Mouse (Mus musculus) urinary bladder, adult 2 months (tissue): ENCODE measurements around the gene Zfp940. TPM values are rescaled to one million over a fixed set of nuclear protein-coding genes. Genes with fewer than 3 reads are reported as not detected.
"Not testable (repeated sequence)": the region's sequence is repeated elsewhere in the genome, so short reads cannot be mapped to it uniquely, and the experiment has no call there.

Experiments
- DNase-seq: peaks from one replicate; pipeline ENCODE4 v3.0.0; 2022; ENCODE audit warnings: low spot score
- polyA plus RNA-seq: library from polyadenylated mRNA; depleted of rRNA; stranded (reverse); fragments of >200 nt; gene quantifications from 2 replicates; pipeline ENCODE4 v1.2.3, GENCODE M21; 2012; rRNA removed

The Zfp940 gene
- polyA plus RNA-seq = 1.1 and 1.4 TPM in 2 replicates

DNA sequence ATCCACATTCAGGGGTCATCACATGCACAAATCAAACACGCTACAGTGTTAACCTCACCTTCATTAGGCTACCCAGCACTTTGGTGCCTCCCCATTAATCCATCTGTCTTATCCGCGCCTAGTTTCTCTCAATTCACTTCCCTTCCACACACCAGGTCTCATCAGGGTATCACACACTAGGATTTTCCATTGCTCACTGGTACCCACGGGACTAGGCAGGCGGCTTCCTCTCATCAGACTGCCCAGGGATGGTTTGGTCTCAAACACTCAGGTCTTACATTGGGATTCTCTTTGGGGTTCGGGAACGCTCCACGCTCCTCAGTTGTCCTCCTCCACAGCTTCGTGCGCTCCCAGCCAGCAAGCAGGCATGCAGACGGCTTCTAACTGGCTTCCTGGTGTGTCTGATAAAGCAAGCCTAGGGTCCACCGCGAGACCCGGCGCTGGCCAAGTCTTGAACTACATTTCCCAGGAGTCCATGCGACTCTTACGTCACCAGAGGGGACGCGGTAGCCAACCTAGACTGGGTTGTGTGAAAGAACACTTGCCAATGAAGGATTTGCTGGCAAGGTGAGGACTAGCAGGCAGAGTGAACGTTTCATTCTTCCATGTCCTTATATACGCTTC lies at the start of gene Zfp940:
Zfp940 (minus strand) TSS at position 451 of the 624 bp plus-strand sequence.
- peak; percentile 48 for DNase-seq

- no peak for DNase-seq
Measured at GRCm38 (mm10) chr7:29898351-29898750, 44.9 kb upstream of the Zfp940 start.

- DNase-seq = no peak
Measured at GRCm38 (mm10) chr7:29892756-29893155, 39.3 kb upstream of the Zfp940 start.

DNA sequence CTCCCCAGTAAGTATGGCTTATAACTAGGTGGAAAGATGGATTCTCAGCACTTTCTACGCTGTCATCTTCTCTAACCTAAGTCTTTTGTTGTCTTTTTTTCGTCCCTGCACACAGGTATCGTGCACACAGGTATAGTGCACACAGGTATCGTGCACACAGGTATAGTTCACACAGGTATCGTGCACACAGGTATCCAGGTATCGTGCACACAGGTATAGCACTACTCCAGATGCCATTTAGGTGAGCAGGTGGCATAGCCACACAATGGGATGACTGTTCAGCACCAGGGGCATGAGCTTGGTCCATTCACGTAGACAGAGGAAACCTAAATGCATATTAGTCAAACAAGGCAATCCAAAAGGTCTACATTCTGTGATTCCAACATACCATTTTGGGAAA lies 37.0 kb upstream of the Zfp940 start:
- no peak for DNase-seq

- DNase-seq = no peak
Measured at GRCm38 (mm10) chr7:29880916-29881315, 27.4 kb upstream of the Zfp940 start.

DNA sequence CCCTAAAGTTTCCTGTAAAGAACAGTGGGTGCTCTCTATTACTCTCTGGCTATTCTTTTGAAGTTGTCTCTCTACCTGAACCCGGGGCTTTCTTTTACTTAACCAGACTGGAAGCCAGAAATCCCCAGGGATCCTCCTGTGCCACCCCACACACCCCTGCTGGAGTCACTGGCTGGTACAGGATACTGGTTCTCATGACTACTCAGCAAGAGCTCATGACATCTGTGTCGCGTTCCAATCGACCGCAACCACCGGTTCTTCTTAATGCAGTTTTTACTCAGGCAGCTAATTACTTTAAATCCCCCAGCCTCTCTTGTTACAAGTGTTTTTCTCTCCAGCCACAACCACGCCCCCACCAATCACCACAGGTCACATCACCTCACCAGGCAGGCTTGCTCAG lies 26.6 kb upstream of the Zfp940 start:
- no peak for DNase-seq

- DNase-seq = not testable (repeated sequence)
Measured at GRCm38 (mm10) chr7:29877561-29877960, 24.1 kb upstream of the Zfp940 start.

DNA sequence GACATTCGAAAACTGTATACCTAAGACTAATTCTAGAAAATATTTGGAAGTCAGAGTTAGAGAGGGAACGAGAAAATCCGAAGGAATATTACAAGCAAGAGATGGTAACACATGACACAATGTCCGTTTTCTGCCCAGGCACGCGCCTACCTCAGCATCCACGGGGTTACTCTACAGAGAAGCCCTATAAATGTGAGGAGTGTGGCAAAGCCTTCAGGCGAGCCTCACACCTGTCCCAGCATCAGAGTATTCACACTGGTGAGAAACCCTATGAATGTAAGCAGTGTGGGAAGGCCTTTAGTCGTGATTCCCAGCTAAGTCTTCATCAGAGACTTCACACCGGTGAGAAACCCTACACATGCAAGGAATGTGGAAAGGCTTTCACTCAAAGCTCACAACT lies 20.8 kb upstream of the Zfp940 start:
- DNase-seq = no peak

DNA sequence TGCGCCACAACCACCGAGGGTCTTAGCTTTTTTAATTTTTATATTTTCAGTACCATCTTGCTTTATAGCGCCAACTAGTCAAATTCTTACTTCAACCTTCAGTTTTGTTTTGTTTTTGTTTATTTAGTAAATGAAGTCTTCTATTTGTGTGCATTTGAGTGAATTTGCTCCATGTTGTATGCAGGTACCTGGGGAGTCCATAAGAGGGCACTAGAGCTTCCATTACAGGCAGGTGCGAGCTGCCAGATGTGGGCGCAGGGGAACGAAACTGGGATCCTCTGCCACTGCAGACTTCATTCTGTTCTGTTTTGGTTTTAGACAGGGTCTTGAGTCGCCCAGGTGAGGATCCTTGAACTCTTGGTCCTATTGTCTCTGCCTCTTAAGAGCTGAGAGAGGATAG lies 8.2 kb upstream of the Zfp940 start:
- DNase-seq = no peak

GRCm38 (mm10) chr7:29859532-29860517 lies 6.4 kb upstream of the Zfp940 start, which contains the start of gene Zfp420:
Zfp420 (plus strand) TSS chr7:29859979.
- peak; percentile 49 for DNase-seq

DNA sequence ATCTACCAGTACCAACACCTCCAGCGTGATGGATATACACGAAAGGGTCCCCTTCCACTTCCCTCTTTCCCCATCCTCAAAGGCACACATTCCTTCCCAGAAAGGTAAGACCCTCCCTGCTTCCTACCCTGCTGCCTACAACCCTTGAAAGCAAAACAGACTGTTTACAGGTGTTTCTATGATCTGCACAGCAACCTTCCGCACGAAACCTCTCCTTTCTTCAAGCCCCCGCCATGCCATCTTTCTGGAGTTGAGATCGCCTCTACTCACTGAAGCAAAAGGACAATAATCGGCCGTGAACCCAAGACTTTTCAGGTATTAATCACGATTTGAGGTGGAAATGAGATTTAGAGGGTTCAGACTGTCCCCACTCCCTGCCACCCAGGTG lies 644 bp downstream of the Zfp940 start:
- DNase-seq = no peak

DNA sequence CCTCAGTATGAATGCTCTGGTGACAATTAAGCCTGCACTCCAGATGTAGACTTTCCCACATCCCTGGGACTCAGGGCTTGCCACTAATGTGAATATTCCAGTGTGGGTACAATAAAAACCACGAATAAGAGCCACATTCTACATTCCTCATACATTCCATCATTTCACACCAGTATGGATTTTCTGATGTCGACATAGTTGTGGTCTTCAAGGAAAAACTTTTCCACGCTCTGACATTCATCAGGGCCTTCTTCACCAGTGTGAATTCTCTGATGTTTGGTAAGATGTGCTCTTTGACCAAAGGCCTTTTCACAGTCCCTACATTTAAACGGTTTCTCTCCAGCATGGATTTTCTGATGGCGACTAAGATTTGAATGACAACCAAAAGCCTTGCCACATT lies 8.9 kb downstream of the Zfp940 start:
- no peak for DNase-seq

DNA sequence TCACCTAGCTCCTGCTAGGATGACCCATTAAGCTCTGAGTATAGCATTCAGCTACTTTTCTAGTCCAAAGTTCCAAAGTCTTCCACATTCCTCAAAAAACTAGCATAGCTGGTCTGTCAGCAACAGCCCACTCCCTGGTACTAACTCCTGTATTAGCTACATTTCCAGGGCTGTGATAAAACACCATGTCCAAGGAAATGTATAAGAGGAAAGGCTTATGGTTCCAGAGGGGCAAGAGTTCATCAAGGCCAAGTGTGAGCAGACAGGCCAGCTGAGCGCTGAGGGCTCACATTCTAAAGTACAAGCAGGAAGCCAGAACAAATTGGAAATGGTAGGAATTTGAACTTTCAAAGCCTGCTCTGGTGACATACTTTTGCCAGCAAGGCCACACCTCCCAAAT lies 11.4 kb downstream of the Zfp940 start:
- DNase-seq = no peak

GRCm38 (mm10) chr7:29839256-29839655 lies 14.2 kb downstream of the Zfp940 start:
- no peak for DNase-seq

DNA sequence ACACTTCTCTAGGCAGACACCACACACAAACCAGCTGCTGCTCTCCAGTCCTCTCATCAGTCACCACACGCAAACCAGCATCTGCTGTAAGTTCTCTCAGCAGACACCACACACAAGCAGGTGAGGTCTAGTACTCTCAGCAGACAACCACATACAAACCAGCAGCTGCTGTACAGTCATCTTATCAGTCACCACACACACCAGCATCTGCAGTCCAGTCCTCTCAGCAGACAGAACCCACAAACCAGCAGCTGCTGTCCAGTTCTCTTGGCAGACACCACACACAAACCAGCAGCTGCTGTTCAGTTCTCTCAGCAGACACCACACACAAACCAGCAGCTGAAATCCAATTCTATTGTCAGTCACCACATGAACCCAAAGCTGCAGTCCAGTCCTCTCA lies 16.7 kb downstream of the Zfp940 start:
- no peak for DNase-seq

DNA sequence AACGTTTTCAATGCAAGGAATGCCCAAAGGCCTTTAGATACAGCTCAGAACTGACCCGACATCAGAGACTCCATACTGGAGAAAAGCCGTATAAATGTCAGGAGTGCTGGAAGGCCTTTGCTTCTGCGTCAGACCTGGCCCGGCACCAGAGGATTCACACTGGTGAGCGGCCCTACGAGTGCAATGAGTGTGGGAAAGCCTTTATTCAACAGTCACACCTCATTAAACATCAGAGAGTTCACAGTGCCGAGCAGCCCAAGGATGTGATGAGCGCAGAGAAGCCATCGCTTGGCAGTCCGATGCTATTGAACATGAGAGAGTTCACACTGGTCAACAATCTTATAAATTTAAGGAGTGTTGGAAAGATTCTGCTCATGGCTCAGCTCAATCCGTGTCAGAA lies 23.7 kb downstream of the Zfp940 start:
- DNase-seq = no peak

- DNase-seq = no peak
Measured at GRCm38 (mm10) chr7:29828001-29828400, 25.5 kb downstream of the Zfp940 start.

DNA sequence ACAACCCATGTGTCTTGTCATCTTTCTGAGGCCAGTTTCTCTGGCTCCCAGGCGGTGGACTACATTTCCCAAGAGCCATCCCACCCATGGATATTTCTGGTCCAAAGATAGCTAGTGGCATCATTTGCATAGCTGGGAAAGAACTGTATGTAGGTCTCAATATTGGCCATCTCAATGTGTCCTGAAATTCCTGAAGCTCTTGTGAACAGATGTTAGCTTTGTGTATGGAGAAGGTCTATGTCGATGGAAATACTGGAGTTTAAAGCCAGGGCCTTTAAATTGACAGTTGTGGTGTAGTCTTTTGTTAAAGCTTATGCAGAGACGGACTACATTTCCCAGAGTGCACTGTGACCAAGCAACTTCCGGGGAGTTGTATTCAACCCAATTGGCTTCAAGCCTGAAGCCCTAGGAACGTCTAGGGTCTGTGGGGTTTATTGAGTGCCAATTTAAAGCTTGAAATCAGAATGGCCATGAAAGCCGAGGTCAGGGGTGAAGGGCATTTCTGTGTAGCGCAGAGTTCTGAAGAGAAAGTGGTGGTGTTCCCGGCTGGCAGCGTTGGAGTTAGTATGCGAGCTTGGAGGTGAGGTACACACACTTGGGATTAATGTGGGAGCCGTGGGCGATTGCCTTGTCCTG lies 34.7 kb downstream of the Zfp940 start:
- DNase-seq = peak; percentile 29

- peak; percentile 54 for DNase-seq
Measured at GRCm38 (mm10) chr7:29815910-29816429, 37.5 kb downstream of the Zfp940 start, which contains the start of gene Zfp790. Zfp790 (plus strand) TSS chr7:29816114.

DNA sequence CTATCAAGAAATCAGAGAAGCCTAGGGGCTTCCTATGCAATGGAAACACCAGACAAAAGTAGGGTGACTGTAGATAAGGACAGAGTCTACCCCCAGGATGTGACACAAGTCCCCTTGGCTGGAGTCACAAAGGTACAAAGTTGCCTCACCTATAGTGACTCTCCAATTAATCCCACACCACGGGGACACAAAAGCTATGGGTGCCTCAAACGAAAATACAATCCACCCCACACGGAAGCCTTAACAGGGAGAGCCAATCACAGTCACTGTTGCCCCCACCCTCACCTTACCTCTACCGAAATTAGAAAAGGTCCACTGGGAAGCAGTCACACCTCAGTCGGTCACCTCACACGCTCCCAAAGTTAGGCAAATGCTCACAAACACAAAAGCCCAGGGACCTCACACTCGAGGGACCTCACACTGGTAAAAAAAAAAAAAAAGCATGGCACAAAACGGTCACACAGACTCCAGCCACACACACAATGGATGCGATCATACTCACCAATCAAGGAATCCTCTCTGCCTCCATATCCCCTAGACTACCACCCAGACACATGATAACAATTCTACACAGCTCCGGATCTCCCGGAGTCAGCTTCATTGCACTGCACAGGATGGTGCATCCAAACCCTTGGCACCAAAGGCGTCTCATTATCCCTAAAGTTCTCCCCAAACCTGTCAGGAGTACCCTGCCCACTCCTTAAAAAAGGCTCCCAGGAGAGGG lies 38.2 kb downstream of the Zfp940 start:
- DNase-seq = no peak

DNA sequence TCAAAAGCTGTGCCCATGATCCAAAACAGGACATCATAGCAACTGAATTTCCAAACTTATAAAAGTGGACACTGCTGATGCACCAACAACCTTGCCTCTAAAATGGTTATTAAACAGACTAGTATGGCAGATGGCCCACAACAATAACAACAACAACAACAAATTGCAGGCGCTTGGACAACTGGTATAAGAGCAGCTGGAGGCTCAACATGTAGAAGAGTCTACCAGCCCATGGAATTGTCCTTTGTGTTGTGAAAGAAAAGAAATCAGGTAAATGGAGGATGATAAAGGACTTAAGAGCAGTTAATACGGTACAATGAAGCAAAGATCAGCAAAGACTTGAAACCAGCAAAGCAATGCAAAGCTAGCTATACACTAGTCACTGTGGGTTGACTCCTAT lies 39.1 kb downstream of the Zfp940 start:
- DNase-seq = no peak
